Mouse (Mus musculus): ENCODE measurements around the gene Anapc13.

GRCm38 (mm10) chr9:102601187-102601586 lies 24.9 kb upstream of the Anapc13 start:
- TF ChIP-seq CTCF (IDR thresholded peaks at IDR 0.05; ENCODE audit: extremely low read depth, insufficient read length, insufficient replicate concordance, low read depth, low read length) = no peak
- no peak for TF ChIP-seq POLR2A (IDR thresholded peaks at IDR 0.05; ENCODE audit: low read depth, low read length)

Measured in small intestine, adult 2 months (tissue).